Mouse (Mus musculus): Measurements from ENCODE around the gene Tppp. TPM values are rescaled to one million over a fixed set of nuclear protein-coding genes. Genes with fewer than 3 reads are reported as not detected.

Tppp gene
- 7.3 and 8.2 TPM in 2 replicates for polyA plus RNA-seq (2015; fragmentation: Nextera tagmentation; extraction: Ambion mirVana)

GRCm38 (mm10) chr13:74008948-74009718 lies at the start of gene Tppp:
Gene Tppp (plus strand): TSS chr13:74009407.
- no peaks in the 10 kb centered on the region for H3K9me3 ChIP-seq
- peak within 1 kb of the TSS; percentile 84 for H3K9ac ChIP-seq
- peak within 1 kb of the TSS; percentile 66 for H3K4me3 ChIP-seq
- peak within 1 kb of the TSS; percentile 97 for H3K4me2 ChIP-seq
- peak within 1 kb of the TSS; percentile 87 for H3K27ac ChIP-seq
- peak; percentile 93 for ATAC-seq (ENCODE audit: low FRiP score)
- 1% methylated on average over 56 of the region's 56 CpGs for WGBS
- peaks cover 14% of the 10 kb centered on the region for H3K4me1 ChIP-seq (replicated peaks)
- H3K27me3 ChIP-seq: peaks cover 49% of the 10 kb centered on the region
- H3K36me3 ChIP-seq: no peaks in the 10 kb centered on the region

- peaks cover 77% of the 10 kb centered on the region for H3K36me3 ChIP-seq
- H3K9ac ChIP-seq: no peak overlapping the region
- 96% methylated on average over 10 of the region's 10 CpGs for WGBS
Observed at GRCm38 (mm10) chr13:73960117-73960652, 49.0 kb upstream of the Tppp start.

GRCm38 (mm10) chr13:73961177-73961576 lies 48.0 kb upstream of the Tppp start:
- no peak for ATAC-seq (ENCODE audit: low FRiP score)

More at GRCm38 (mm10) chr13:73960117-73960652, 49.0 kb upstream of the Tppp start:
- Histone ChIP-seq H3K27me3 (no peaks in the 10 kb centered on the region), H3K9me3 (no peaks in the 10 kb centered on the region), H3K4me1 (replicated peaks) (no peaks in the 10 kb centered on the region), H3K27ac (no peak overlapping the region), H3K4me2 (no peak overlapping the region), H3K4me3 (no peak overlapping the region)
- ATAC-seq (ENCODE audit: low FRiP score): no peak

GRCm38 (mm10) chr13:73963551-73963950 lies 45.7 kb upstream of the Tppp start, which contains the start of gene Zdhhc11:
Gene Zdhhc11 (plus strand): TSS chr13:73963851.
- H3K4me3 ChIP-seq: no peak within 1 kb of the TSS
- H3K4me1 ChIP-seq (replicated peaks): no peaks in the 10 kb centered on the region
- H3K36me3 ChIP-seq: peaks cover 45% of the 10 kb centered on the region
- WGBS: 87% methylated on average over 5 of the region's 5 CpGs
- no peak within 1 kb of the TSS for H3K9ac ChIP-seq
- H3K27me3 ChIP-seq: no peaks in the 10 kb centered on the region
- H3K9me3 ChIP-seq: no peaks in the 10 kb centered on the region
- H3K4me2 ChIP-seq: no peak within 1 kb of the TSS
- ATAC-seq (ENCODE audit: low FRiP score): no peak
- no peak within 1 kb of the TSS for H3K27ac ChIP-seq

More at GRCm38 (mm10) chr13:73961177-73961576, 48.0 kb upstream of the Tppp start:
- Histone ChIP-seq H3K27ac (no peak overlapping the region), H3K4me3 (no peak overlapping the region), H3K4me1 (replicated peaks) (no peaks in the 10 kb centered on the region), H3K27me3 (no peaks in the 10 kb centered on the region), H3K4me2 (no peak overlapping the region), H3K9me3 (no peaks in the 10 kb centered on the region), H3K36me3 (peaks cover 67% of the 10 kb centered on the region), H3K9ac (no peak overlapping the region)
- 78% methylated on average over 4 of the region's 4 CpGs for WGBS

GRCm38 (mm10) chr13:73970545-73971448 lies 38.4 kb upstream of the Tppp start:
- no peak overlapping the region for H3K9ac ChIP-seq
- H3K4me2 ChIP-seq: no peak overlapping the region
- H3K27ac ChIP-seq: no peak overlapping the region
- no peaks in the 10 kb centered on the region for H3K4me1 ChIP-seq (replicated peaks)
- peak; percentile 88 for ATAC-seq (ENCODE audit: low FRiP score)
- no peak overlapping the region for H3K4me3 ChIP-seq
- no peaks in the 10 kb centered on the region for H3K9me3 ChIP-seq
- no peaks in the 10 kb centered on the region for H3K27me3 ChIP-seq
- H3K36me3 ChIP-seq: no peaks in the 10 kb centered on the region
- 41% methylated on average over 12 of the region's 12 CpGs for WGBS

GRCm38 (mm10) chr13:73974523-73974922 lies 34.7 kb upstream of the Tppp start:
- H3K9me3 ChIP-seq: no peaks in the 10 kb centered on the region
- H3K4me2 ChIP-seq: no peak overlapping the region
- no peaks in the 10 kb centered on the region for H3K36me3 ChIP-seq
- no peak overlapping the region for H3K9ac ChIP-seq
- no peaks in the 10 kb centered on the region for H3K4me1 ChIP-seq (replicated peaks)
- H3K27me3 ChIP-seq: no peaks in the 10 kb centered on the region
- no peak overlapping the region for H3K4me3 ChIP-seq
- WGBS: 89% methylated on average over 3 of the region's 3 CpGs
- H3K27ac ChIP-seq: no peak overlapping the region
- ATAC-seq (ENCODE audit: low FRiP score): no peak

- H3K4me3 ChIP-seq: no peak overlapping the region
- no peak overlapping the region for H3K4me2 ChIP-seq
- H3K9me3 ChIP-seq: no peaks in the 10 kb centered on the region
- 87% methylated on average over 5 of the region's 5 CpGs for WGBS
- H3K9ac ChIP-seq: no peak overlapping the region
- H3K27ac ChIP-seq: no peak overlapping the region
- H3K36me3 ChIP-seq: no peaks in the 10 kb centered on the region
- H3K4me1 ChIP-seq (replicated peaks): no peaks in the 10 kb centered on the region
- H3K27me3 ChIP-seq: no peaks in the 10 kb centered on the region
- no peak for ATAC-seq (ENCODE audit: low FRiP score)
Observed at GRCm38 (mm10) chr13:73976935-73977334, 32.3 kb upstream of the Tppp start.

- ATAC-seq (ENCODE audit: low FRiP score): no peak
- H3K9me3 ChIP-seq: no peaks in the 10 kb centered on the region
Observed at GRCm38 (mm10) chr13:73990325-73990724, 18.9 kb upstream of the Tppp start.

GRCm38 (mm10) chr13:73990761-73991160 lies 18.4 kb upstream of the Tppp start:
- Histone ChIP-seq H3K9me3 (no peaks in the 10 kb centered on the region), H3K27me3 (no peaks in the 10 kb centered on the region), H3K27ac (no peak overlapping the region), H3K4me1 (replicated peaks) (no peaks in the 10 kb centered on the region), H3K36me3 (no peaks in the 10 kb centered on the region), H3K9ac (no peak overlapping the region), H3K4me3 (no peak overlapping the region), H3K4me2 (no peak overlapping the region)
- WGBS: 81% methylated on average over 2 of the region's 2 CpGs
- no peak for ATAC-seq (ENCODE audit: low FRiP score)

More at GRCm38 (mm10) chr13:73990325-73990724, 18.9 kb upstream of the Tppp start:
- Histone ChIP-seq H3K4me2 (no peak overlapping the region), H3K36me3 (no peaks in the 10 kb centered on the region), H3K27me3 (no peaks in the 10 kb centered on the region), H3K4me1 (replicated peaks) (no peaks in the 10 kb centered on the region), H3K27ac (no peak overlapping the region), H3K4me3 (no peak overlapping the region), H3K9ac (no peak overlapping the region)
- 86% methylated on average over 5 of the region's 5 CpGs for WGBS

GRCm38 (mm10) chr13:73991267-73991666 lies 17.9 kb upstream of the Tppp start:
- Histone ChIP-seq H3K9me3 (no peaks in the 10 kb centered on the region), H3K27ac (no peak overlapping the region), H3K9ac (no peak overlapping the region), H3K4me2 (no peak overlapping the region), H3K4me3 (no peak overlapping the region), H3K36me3 (no peaks in the 10 kb centered on the region), H3K4me1 (replicated peaks) (no peaks in the 10 kb centered on the region), H3K27me3 (0 out of 2 replicates have a peak, but pooled peaks cover 2% of the 10 kb centered on the region)
- ATAC-seq (ENCODE audit: low FRiP score): no peak
- 86% methylated on average over 5 of the region's 5 CpGs for WGBS

GRCm38 (mm10) chr13:73996456-73996855 lies 12.8 kb upstream of the Tppp start:
- Histone ChIP-seq H3K36me3 (no peaks in the 10 kb centered on the region), H3K27me3 (0 out of 2 replicates have a peak, but pooled peaks cover 3% of the 10 kb centered on the region), H3K9ac (no peak overlapping the region), H3K4me1 (replicated peaks) (no peaks in the 10 kb centered on the region), H3K4me3 (no peak overlapping the region), H3K4me2 (no peak overlapping the region), H3K9me3 (no peaks in the 10 kb centered on the region), H3K27ac (no peak overlapping the region)
- ATAC-seq (ENCODE audit: low FRiP score): no peak
- WGBS: 79% methylated on average over 4 of the region's 4 CpGs

GRCm38 (mm10) chr13:74000519-74000918 lies 8.7 kb upstream of the Tppp start:
- Histone ChIP-seq H3K4me2 (no peak overlapping the region), H3K27ac (no peak overlapping the region)
- ATAC-seq (ENCODE audit: low FRiP score): no peak

More at GRCm38 (mm10) chr13:74000519-74000918, 8.7 kb upstream of the Tppp start:
- no peaks in the 10 kb centered on the region for H3K4me1 ChIP-seq (replicated peaks)
- H3K36me3 ChIP-seq: no peaks in the 10 kb centered on the region
- H3K4me3 ChIP-seq: no peak overlapping the region
- peaks cover 5% of the 10 kb centered on the region for H3K27me3 ChIP-seq
- no peak overlapping the region for H3K9ac ChIP-seq
- no peaks in the 10 kb centered on the region for H3K9me3 ChIP-seq
